Mouse (Mus musculus): Measurements from ENCODE around the gene Gm45716. TPM values are rescaled to one million over a fixed set of nuclear protein-coding genes. Genes with fewer than 3 reads are reported as not detected.

Gm45716 gene
- polyA plus RNA-seq, 1 experiment from 2014 or later = 3.7 TPM

GRCm38 (mm10) chr11:90251923-90252322 lies 64.4 kb downstream of the Gm45716 start:
- no peaks in the 10 kb centered on the region for H3K9me3 ChIP-seq (replicated peaks)
- H3K36me3 ChIP-seq (replicated peaks) = no peaks in the 10 kb centered on the region
- WGBS (ENCODE audit: insufficient replicate concordance) = 12% methylated on average over 2 of the region's 2 CpGs
- no peak overlapping the region for H3K4me3 ChIP-seq (replicated peaks)
- H3K27me3 ChIP-seq = no peaks in the 10 kb centered on the region
- H3K4me1 ChIP-seq (replicated peaks) = peaks cover 32% of the 10 kb centered on the region
- H3K4me2 ChIP-seq = no peak overlapping the region
- no peak overlapping the region for H3K9ac ChIP-seq
- no peak for ATAC-seq (ENCODE audit: insufficient read depth)
- no peak overlapping the region for H3K27ac ChIP-seq (replicated peaks)

GRCm38 (mm10) chr11:90252366-90252765 lies 64.9 kb downstream of the Gm45716 start:
- no peak for ATAC-seq (ENCODE audit: insufficient read depth)
- no peak overlapping the region for H3K4me2 ChIP-seq
- no peaks in the 10 kb centered on the region for H3K36me3 ChIP-seq (replicated peaks)
- H3K9me3 ChIP-seq (replicated peaks) = no peaks in the 10 kb centered on the region
- no peak overlapping the region for H3K9ac ChIP-seq
- 61% methylated on average over 8 of the region's 8 CpGs for WGBS (ENCODE audit: insufficient replicate concordance)
- peaks cover 32% of the 10 kb centered on the region for H3K4me1 ChIP-seq (replicated peaks)
- no peak overlapping the region for H3K4me3 ChIP-seq (replicated peaks)
- H3K27me3 ChIP-seq = no peaks in the 10 kb centered on the region
- H3K27ac ChIP-seq (replicated peaks) = no peak overlapping the region

GRCm38 (mm10) chr11:90254536-90254935 lies 67.1 kb downstream of the Gm45716 start:
- no peak for ATAC-seq (ENCODE audit: insufficient read depth)
- Histone ChIP-seq H3K4me3 (replicated peaks) (no peak overlapping the region), H3K27ac (replicated peaks) (no peak overlapping the region), H3K4me2 (no peak overlapping the region), H3K4me1 (replicated peaks) (peaks cover 33% of the 10 kb centered on the region), H3K9me3 (replicated peaks) (no peaks in the 10 kb centered on the region), H3K27me3 (no peaks in the 10 kb centered on the region), H3K9ac (no peak overlapping the region), H3K36me3 (replicated peaks) (no peaks in the 10 kb centered on the region)
- WGBS (ENCODE audit: insufficient replicate concordance) = 59% methylated on average over 3 of the region's 3 CpGs

- H3K9me3 ChIP-seq (replicated peaks) = no peaks in the 10 kb centered on the region
- no peak overlapping the region for H3K9ac ChIP-seq
- H3K36me3 ChIP-seq (replicated peaks) = 0 out of 2 replicates have a peak, but pooled peaks cover 2% of the 10 kb centered on the region
- H3K27ac ChIP-seq (replicated peaks) = no peak overlapping the region
- no peak for ATAC-seq (ENCODE audit: insufficient read depth)
- peaks cover 28% of the 10 kb centered on the region for H3K4me1 ChIP-seq (replicated peaks)
- H3K27me3 ChIP-seq = no peaks in the 10 kb centered on the region
- 60% methylated on average over 6 of the region's 6 CpGs for WGBS (ENCODE audit: insufficient replicate concordance)
- H3K4me2 ChIP-seq = no peak overlapping the region
- no peak overlapping the region for H3K4me3 ChIP-seq (replicated peaks)
Observed at GRCm38 (mm10) chr11:90255687-90256086, 68.2 kb downstream of the Gm45716 start.

- H3K9me3 ChIP-seq (replicated peaks) = no peaks in the 10 kb centered on the region
- no peaks in the 10 kb centered on the region for H3K27me3 ChIP-seq
- H3K4me1 ChIP-seq (replicated peaks) = peaks cover 23% of the 10 kb centered on the region; the same call in 1 of the 2 replicates
- H3K36me3 ChIP-seq (replicated peaks) = peaks cover 12% of the 10 kb centered on the region; the same call in 1 of the 2 replicates
- no peak for ATAC-seq (ENCODE audit: insufficient read depth)
- no peak overlapping the region for H3K4me3 ChIP-seq (replicated peaks)
- H3K4me2 ChIP-seq = no peak overlapping the region
- H3K27ac ChIP-seq (replicated peaks) = no peak overlapping the region
- H3K9ac ChIP-seq = no peak overlapping the region
- WGBS (ENCODE audit: insufficient replicate concordance) = 51% methylated on average over 16 of the region's 16 CpGs
Observed at GRCm38 (mm10) chr11:90256833-90257525, 69.5 kb downstream of the Gm45716 start.

- H3K27ac ChIP-seq (replicated peaks) = no peak overlapping the region
- 47% methylated on average over 10 of the region's 10 CpGs for WGBS (ENCODE audit: insufficient replicate concordance)
- no peaks in the 10 kb centered on the region for H3K27me3 ChIP-seq
- ATAC-seq (ENCODE audit: insufficient read depth) = no peak
- H3K4me3 ChIP-seq (replicated peaks) = no peak overlapping the region
- no peak overlapping the region for H3K9ac ChIP-seq
- H3K4me1 ChIP-seq (replicated peaks) = peaks cover 18% of the 10 kb centered on the region; the same call in 1 of the 2 replicates
- peaks cover 27% of the 10 kb centered on the region; the same call in 1 of the 2 replicates for H3K36me3 ChIP-seq (replicated peaks)
- H3K9me3 ChIP-seq (replicated peaks) = no peaks in the 10 kb centered on the region
- no peak overlapping the region for H3K4me2 ChIP-seq
Observed at GRCm38 (mm10) chr11:90258321-90258927, 70.9 kb downstream of the Gm45716 start.

GRCm38 (mm10) chr11:90259071-90259470 lies 71.6 kb downstream of the Gm45716 start:
- Histone ChIP-seq H3K4me1 (replicated peaks) (peaks cover 18% of the 10 kb centered on the region; the same call in 1 of the 2 replicates), H3K9ac (no peak overlapping the region), H3K27ac (replicated peaks) (no peak overlapping the region), H3K27me3 (no peaks in the 10 kb centered on the region), H3K4me3 (replicated peaks) (no peak overlapping the region), H3K36me3 (replicated peaks) (peaks cover 28% of the 10 kb centered on the region; the same call in 1 of the 2 replicates), H3K4me2 (no peak overlapping the region), H3K9me3 (replicated peaks) (no peaks in the 10 kb centered on the region)
- WGBS (ENCODE audit: insufficient replicate concordance) = 50% methylated on average over 4 of the region's 4 CpGs
- ATAC-seq (ENCODE audit: insufficient read depth) = peak; percentile 59

- Histone ChIP-seq H3K4me2 (no peak overlapping the region), H3K36me3 (replicated peaks) (peaks cover 28% of the 10 kb centered on the region; the same call in 1 of the 2 replicates), H3K27me3 (no peaks in the 10 kb centered on the region), H3K4me3 (replicated peaks) (no peak overlapping the region), H3K9ac (no peak overlapping the region), H3K27ac (replicated peaks) (no peak overlapping the region; the same call in 1 of the 2 replicates), H3K9me3 (replicated peaks) (no peaks in the 10 kb centered on the region), H3K4me1 (replicated peaks) (peaks cover 18% of the 10 kb centered on the region; the same call in 1 of the 2 replicates)
- ATAC-seq (ENCODE audit: insufficient read depth) = no peak
- WGBS (ENCODE audit: insufficient replicate concordance) = 49% methylated on average over 9 of the region's 9 CpGs
Observed at GRCm38 (mm10) chr11:90259826-90260225, 72.3 kb downstream of the Gm45716 start.

- peaks cover 7% of the 10 kb centered on the region; the same call in 1 of the 2 replicates for H3K4me1 ChIP-seq (replicated peaks)
- H3K9me3 ChIP-seq (replicated peaks) = no peaks in the 10 kb centered on the region
- no peak overlapping the region for H3K4me3 ChIP-seq (replicated peaks)
- 65% methylated on average over 11 of the region's 11 CpGs for WGBS (ENCODE audit: insufficient replicate concordance)
- H3K27ac ChIP-seq (replicated peaks) = no peak overlapping the region
- H3K4me2 ChIP-seq = no peak overlapping the region
- no peaks in the 10 kb centered on the region for H3K27me3 ChIP-seq
- no peak overlapping the region for H3K9ac ChIP-seq
- H3K36me3 ChIP-seq (replicated peaks) = peaks cover 28% of the 10 kb centered on the region; the same call in 1 of the 2 replicates
- ATAC-seq (ENCODE audit: insufficient read depth) = no peak
Observed at GRCm38 (mm10) chr11:90264180-90264579, 76.7 kb downstream of the Gm45716 start.

- WGBS (ENCODE audit: insufficient replicate concordance) = 74% methylated on average over 7 of the region's 7 CpGs
- ATAC-seq (ENCODE audit: insufficient read depth) = no peak
Observed at GRCm38 (mm10) chr11:90265581-90265980, 78.1 kb downstream of the Gm45716 start.

GRCm38 (mm10) chr11:90268934-90269333 lies 81.5 kb downstream of the Gm45716 start:
- Histone ChIP-seq H3K36me3 (replicated peaks) (no peaks in the 10 kb centered on the region), H3K27ac (replicated peaks) (no peak overlapping the region), H3K4me2 (no peak overlapping the region), H3K27me3 (no peaks in the 10 kb centered on the region), H3K4me1 (replicated peaks) (no peaks in the 10 kb centered on the region), H3K4me3 (replicated peaks) (no peak overlapping the region), H3K9ac (no peak overlapping the region), H3K9me3 (replicated peaks) (no peaks in the 10 kb centered on the region)
- ATAC-seq (ENCODE audit: insufficient read depth) = no peak
- WGBS (ENCODE audit: insufficient replicate concordance) = 77% methylated on average over 5 of the region's 5 CpGs

More at GRCm38 (mm10) chr11:90265581-90265980, 78.1 kb downstream of the Gm45716 start:
- Histone ChIP-seq H3K36me3 (replicated peaks) (peaks cover 27% of the 10 kb centered on the region; the same call in 1 of the 2 replicates), H3K4me2 (no peak overlapping the region), H3K27ac (replicated peaks) (no peak overlapping the region), H3K27me3 (no peaks in the 10 kb centered on the region), H3K9me3 (replicated peaks) (no peaks in the 10 kb centered on the region), H3K9ac (no peak overlapping the region), H3K4me1 (replicated peaks) (no peaks in the 10 kb centered on the region), H3K4me3 (replicated peaks) (no peak overlapping the region)

Data from liver, embryonic 15.5 days (tissue).